Mouse (Mus musculus) right cerebral cortex, adult 2 months (tissue): Measurements from ENCODE around the gene Atg2a.
"Not testable (repeated sequence)": the region's sequence is repeated elsewhere in the genome, so short reads cannot be mapped to it uniquely, and the experiment has no call there.

ENCODE experiments used
- DNase-seq, 2 experiments: peaks; one replicate each; pipeline ENCODE4 v3.0.0; 2021 to 2022; ENCODE audit warnings: low spot score in 2 of 2

The Atg2a gene

GRCm38 (mm10) chr19:6276426-6277421 is 35.3 kb downstream of the Atg2a start, which contains the start of gene Ehd1:
Ehd1 (plus strand) TSS chr19:6276725.
- peak; percentile 92 to 96 for DNase-seq

DNA sequence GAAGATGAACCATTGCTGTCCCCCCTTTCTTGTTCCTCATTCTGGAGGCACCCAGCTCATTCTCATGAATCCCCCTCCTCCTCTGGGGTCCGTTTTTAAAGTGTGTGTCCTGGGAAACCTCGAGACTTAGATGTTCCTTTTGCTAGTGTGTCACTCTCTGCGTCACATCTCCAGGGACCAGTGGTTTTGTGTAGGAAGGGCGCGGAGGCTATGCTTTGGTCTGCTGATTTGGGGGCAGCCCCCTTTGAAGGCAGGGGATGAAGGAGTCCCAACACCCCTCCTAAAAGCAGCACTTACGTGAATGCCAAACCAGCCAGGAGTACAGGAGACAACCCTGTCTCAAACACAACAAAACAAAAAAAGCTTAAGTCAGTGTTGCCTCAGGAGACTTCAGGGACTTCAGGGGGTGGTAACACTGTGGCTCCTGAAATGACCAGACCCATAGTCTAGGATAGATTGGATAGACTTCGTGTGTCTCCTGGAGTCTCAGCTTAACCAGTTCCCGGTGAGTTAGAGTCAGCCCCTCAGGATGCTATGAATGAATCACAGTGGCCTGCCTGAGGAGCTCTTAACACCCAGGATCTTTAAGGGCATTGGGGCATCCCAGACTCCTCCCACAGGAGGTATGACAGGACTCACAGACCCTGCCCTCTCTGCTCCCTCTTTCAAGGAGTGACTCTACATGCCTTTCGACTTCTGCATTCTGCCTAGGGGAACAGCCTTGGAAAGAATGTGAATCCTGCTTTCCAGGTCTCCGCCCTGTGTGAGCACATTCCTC is 36.4 kb downstream of the Atg2a start:
- DNase-seq = no peak

DNA sequence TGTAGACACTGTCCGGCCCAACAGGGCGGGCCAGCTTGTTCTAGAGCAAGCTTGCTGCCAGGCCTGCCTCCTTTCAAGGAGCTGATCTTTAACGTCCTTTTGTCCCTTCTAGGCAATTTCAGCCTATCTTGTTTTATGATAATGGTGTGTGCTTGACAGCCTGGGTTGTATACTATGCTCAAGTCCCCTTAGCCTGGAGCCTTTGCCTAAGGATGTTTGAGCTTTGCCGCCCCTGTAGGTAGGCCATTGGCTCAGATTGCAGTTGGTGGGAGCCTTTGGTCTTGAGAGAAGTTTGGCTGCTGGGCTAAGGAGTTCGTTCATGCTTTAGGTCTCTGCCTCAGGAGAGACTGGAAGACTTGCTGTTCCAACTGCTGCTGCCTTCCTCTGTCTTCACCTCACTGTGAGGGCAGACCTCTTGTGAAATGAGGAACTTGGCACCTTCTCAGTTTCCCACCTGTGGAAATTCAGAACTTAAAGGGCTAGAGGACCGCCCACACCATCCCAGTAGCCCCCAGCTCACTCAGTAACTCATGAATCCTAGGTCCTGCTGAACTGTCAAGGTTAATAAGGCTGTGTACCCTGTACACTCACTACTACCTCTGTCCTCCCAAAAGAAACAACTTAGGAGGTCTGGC is 37.1 kb downstream of the Atg2a start:
- DNase-seq = no peak

DNA sequence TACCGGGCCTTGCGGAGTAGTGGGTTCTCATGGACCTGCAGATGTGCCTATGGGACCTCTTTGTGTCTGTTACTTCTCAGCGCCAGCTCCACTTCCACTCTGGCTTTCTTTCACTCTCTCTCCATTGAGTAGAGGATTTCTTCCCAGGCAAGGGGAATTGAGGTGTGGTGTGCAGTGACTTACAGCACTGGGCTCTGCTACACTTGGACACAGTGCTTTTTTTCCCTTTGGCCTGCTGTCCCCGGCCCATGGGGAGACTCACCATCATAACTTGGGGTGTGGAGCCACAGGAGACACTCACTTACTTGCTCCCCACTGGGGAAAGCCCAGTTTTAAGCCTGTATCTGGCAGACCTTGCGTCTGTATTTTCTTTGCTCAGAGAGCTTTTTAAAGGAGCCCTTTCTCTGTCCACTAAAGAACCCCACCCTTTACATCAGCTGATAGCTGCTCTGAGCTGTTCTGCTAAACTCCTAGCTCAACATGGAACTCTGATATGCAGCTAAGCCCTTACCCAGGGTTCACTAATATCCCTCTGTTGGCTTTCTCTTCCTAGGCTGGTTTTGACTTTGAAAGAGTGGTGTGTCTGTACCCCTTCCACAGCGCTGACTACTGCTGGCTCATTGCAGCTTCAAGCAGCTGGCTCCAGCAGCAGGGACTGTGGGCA is 38.1 kb downstream of the Atg2a start:
- no peak for DNase-seq

- no peak for DNase-seq
These were observed 39.1 kb downstream of the Atg2a start for GRCm38 (mm10) chr19:6280554-6280953.

- no peak for DNase-seq
These were observed 39.9 kb downstream of the Atg2a start for GRCm38 (mm10) chr19:6281122-6282020.

DNA sequence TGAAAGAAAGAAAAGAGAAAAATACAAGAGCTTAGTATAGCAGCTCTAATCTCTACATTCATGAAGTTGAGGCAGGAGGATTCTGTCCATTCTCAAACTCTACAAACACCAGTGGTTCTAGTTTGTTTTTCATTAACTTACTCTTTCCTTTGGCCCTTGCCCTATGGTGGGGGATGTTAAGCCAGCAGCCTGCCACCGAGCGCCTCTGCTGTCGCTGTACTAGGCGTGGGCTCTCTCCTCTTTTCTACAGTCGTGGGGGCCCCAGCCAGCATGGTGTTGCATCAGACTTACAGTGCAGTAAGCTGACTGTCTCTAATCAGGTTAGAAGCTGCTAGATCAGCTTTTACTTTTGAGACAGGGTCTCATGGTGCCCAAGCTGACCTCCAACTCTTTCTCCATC is 41.5 kb downstream of the Atg2a start:
- no peak for DNase-seq

GRCm38 (mm10) chr19:6284502-6284901 is 43.0 kb downstream of the Atg2a start:
- DNase-seq = no peak

GRCm38 (mm10) chr19:6285226-6285625 is 43.8 kb downstream of the Atg2a start:
- no peak for DNase-seq

DNA sequence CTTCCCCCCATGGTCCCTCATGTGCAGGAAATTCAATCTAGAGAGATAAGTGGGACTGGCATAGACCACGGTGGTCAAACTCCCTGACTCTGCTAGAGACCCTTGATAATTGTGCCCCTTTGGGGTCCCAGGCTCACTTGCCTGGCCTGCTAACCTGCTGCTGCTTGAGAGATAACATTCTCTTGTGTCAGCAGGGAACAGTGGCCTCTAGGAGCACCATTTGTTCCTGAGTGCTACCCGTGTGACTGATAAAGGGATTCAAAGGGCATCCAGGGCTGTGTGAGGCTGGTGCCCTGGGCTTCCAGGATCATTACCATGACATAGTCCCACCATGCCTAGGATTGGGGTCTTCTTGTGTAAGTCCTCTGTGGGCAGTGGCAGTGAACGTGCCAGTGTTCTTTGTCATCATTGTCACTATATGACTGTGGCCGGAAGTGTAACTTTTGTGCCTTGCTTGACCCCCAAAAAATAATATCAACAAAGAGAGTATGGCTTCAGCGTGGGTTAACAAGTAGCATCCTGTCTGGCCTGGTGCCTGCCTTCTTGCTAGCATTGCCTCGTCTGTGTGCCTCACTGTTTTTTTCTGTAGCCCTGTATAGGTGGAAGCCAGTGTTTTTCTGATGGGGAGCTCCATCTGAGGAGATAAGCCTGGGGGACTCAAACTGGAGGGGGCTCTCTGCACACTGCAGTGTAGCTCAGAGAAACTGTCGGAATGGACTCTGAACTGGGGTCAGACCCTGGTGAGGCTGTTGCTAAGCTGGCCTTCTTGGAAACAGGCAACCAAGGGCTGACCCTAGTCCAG is 44.4 kb downstream of the Atg2a start:
- DNase-seq = no peak

- no peak for DNase-seq
These were observed 45.2 kb downstream of the Atg2a start for GRCm38 (mm10) chr19:6286434-6287401.

DNA sequence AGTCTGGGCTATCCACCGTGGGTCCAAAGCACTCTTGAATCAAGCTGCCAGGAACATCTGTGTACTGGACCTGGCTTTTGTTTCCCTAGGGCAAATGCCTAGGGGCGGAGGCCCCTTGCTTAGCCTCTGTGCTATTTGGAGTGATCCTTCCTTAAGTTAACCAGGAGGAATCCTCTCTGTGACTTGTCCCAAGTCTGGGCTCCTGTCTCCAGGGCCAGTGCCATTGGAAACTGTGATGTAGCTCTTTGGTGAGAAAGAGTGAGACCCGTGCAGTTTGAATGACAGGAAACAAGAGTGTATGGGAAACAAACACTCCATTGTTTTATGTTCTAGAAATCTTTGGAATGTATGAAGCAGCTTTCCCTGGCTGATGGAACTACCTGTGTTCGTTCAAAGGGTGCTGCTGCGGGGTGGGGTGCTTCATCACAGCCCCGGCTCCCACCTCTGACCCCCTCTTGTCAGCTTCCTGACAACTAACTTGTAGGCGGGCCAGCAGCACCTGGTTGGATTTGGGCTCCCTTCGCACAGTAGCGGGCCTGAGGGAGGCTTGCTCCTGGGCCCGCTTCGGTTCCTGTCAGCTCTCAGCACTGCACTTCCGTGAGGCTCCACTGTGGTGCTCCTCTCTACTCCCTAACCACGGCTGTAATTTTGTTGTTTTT is 46.9 kb downstream of the Atg2a start:
- no peak for DNase-seq

DNA sequence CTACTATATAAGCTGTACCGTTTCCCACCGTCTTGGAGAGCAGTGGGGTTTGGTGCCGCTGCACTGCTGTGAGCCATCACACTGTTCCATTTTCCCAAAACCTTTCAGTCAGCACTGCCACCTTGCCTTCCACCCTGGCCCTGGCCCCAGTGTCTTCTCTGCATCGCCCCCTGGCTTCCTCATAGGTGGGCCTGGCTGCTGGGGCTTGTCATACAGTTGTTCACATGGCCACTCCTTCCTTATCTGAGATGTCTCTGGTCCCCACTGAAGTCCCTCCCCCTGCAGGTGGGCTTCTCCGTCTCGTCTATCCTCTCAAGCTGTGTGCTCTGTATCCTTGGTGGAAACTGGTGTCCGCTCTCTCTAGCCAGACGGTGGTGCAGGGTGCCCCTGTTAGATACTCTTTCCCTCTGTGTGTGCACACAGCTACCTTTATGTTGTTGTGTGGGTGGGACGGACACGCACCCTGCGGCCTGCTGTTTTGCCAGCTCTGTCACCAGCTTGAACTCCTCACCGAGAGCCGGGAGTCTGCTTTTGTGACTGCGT is 48.3 kb downstream of the Atg2a start:
- no peak for DNase-seq

DNA sequence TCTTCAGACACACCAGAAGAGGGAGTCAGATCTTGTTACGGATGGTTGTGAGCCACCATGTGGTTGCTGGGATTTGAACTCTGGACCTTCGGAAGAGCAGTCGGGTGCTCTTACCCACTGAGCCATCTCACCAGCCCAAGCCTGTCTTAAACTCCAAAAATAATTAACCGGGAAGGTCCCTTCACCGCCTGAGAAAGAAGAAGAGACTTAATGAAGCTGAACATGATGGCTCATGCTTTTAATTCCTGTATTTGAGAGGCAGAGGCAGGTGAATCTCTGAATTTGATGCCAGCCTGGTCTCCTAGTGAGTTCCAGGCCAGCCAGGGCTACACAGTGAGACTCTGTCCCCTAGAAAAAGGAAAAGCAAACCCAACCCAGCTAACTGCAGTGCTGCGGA is 49.2 kb downstream of the Atg2a start:
- not testable (repeated sequence) for DNase-seq

- DNase-seq = no peak
These were observed 49.8 kb downstream of the Atg2a start for GRCm38 (mm10) chr19:6291117-6291781.

GRCm38 (mm10) chr19:6292262-6292661 is 50.8 kb downstream of the Atg2a start:
- no peak for DNase-seq

GRCm38 (mm10) chr19:6294301-6294700 is 52.8 kb downstream of the Atg2a start:
- no peak for DNase-seq
